Mouse (Mus musculus) MEL (cell line): ENCODE results near the gene Dpf2.

Source experiments
- CTCF ChIP-seq, 3 experiments: IDR thresholded peaks in 2 of 3; conservative IDR thresholded peaks in 1 of 3; 2 replicates each; pipeline ENCODE4 v1.5.1; 2011 to 2012; ENCODE audit warnings: low read length in 3 of 3, low read depth in 2 of 3, mild to moderate bottlenecking in 2 of 3, improper control_type of control experiment in 1 of 3, inconsistent platforms in 1 of 3, mixed read lengths in 1 of 3, moderate library complexity in 1 of 3; ENCODE audit not compliant: control insufficient read depth in 1 of 3, insufficient read depth in 1 of 3, poor library complexity in 1 of 3, severe bottlenecking in 1 of 3
- EP300 ChIP-seq, 2 experiments: IDR thresholded peaks; 2 replicates each; pipeline ENCODE4 v1.6.1; 2011; ENCODE audit warnings: improper control_type of control experiment in 2 of 2, low read length in 2 of 2, low read depth in 1 of 2, mild to moderate bottlenecking in 1 of 2
- POLR2A ChIP-seq, 2 experiments: IDR thresholded peaks; 2 replicates each; pipeline ENCODE4 v1.6.1; 2011 to 2012; ENCODE audit warnings: low read length in 2 of 2, mild to moderate bottlenecking in 2 of 2, control low read depth in 1 of 2, improper control_type of control experiment in 1 of 2, low read depth in 1 of 2, moderate library complexity in 1 of 2; ENCODE audit not compliant: control insufficient read depth in 1 of 2, insufficient read depth in 1 of 2, poor library complexity in 1 of 2
- SMC3 ChIP-seq: IDR thresholded peaks from 2 replicates; pipeline ENCODE4 v1.6.1; 2011; ENCODE audit warnings: low read depth, low read length, improper control_type of control experiment
- ZC3H11A ChIP-seq: IDR thresholded peaks from 2 replicates; pipeline ENCODE4 v1.6.1; 2012; ENCODE audit warnings: low read depth, mild to moderate bottlenecking, inconsistent platforms, low read length, improper control_type of control experiment

GRCm38 (mm10) chr19:5863776-5864175 is 49.0 kb downstream of the Dpf2 start:
- TF ChIP-seq POLR2A (IDR thresholded peaks at IDR 0.05; ENCODE audit: control insufficient read depth in 1 of 2, insufficient read depth in 1 of 2, low read depth in 1 of 2, low read length in 2 of 2, poor library complexity in 1 of 2), result no peak
- no peak for TF ChIP-seq CTCF (IDR thresholded peaks at IDR 0.05 in 2 of 3, conservative IDR thresholded peaks at IDR 0.05 in 1 of 3; ENCODE audit: control insufficient read depth in 1 of 3, insufficient read depth in 1 of 3, low read depth in 2 of 3, low read length in 3 of 3, poor library complexity in 1 of 3, severe bottlenecking in 1 of 3)
- TF ChIP-seq EP300 (IDR thresholded peaks at IDR 0.05; ENCODE audit: low read depth in 1 of 2, low read length in 2 of 2), result no peak
- no peak for TF ChIP-seq SMC3
- no peak for TF ChIP-seq ZC3H11A
